Mouse (Mus musculus): ENCODE measurements around the gene Dab1.

DNA sequence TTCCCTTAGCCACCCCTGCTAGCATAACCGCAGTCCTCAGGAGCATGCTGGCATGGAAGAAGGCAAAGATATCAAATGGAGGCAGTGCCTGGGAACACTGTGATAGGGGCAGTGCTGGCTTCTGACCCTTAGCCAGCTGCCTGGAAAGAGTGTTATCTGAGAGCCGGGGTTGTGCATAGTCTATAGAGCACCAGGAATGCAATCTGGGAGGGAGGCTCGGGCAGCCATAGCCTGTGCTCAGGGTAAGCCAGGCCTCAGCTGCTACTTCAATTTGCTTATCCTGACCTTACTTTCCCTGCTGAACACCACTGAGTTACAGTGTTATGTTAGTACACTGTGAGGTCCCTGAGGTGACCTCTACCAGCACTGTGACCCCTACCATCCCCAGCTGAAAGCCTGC lies 448.6 kb downstream of the Dab1 start:
- no peak for TF ChIP-seq CTCF (IDR thresholded peaks at IDR 0.05; ENCODE audit: control insufficient read depth, insufficient read depth, low read length)
- no peak for TF ChIP-seq POLR2A (IDR thresholded peaks at IDR 0.05; ENCODE audit: borderline replicate concordance, control insufficient read depth, low read depth, low read length)
